Mouse (Mus musculus): ENCODE results near the gene Synj2. TPM values are rescaled to one million over a fixed set of nuclear protein-coding genes. Genes with fewer than 3 reads are reported as not detected.
A peak's percentile ranks its signal among the peaks of the same experiment; 100 is the strongest.

Gene Synj2
- polyA plus RNA-seq, 1 experiment from 2014 or later, result 2.5 TPM

DNA sequence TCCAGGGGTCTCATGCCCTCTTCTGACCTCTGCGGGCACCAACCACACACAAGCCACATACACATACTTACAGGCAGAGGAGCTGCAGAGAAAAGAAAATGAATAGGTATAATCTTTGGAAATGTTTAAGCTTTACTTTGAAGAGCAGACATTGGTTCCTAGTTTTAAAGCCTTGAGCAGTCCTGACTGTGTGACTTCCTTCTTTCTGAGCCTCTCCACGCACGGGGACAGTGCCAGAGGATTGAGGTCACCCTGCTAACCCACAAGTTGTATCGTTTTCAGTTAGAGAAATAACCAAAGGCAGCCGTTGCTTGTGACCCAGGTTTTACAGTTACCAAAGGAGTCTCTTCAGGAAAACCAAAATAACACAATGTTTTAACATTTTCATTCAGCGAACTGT is 12.0 kb upstream of the Synj2 start:
- Histone ChIP-seq H3K9ac (replicated peaks; ENCODE audit: low read depth, low read length) (no peak overlapping the region), H3K4me3 (replicated peaks; ENCODE audit: low read length) (no peak overlapping the region), H3K36me3 (ENCODE audit: control insufficient read depth, insufficient read depth) (no peaks in the 10 kb centered on the region), H3K27ac (ENCODE audit: low read length) (no peak overlapping the region), H3K9me3 (ENCODE audit: control insufficient read depth, low read length) (no peaks in the 10 kb centered on the region), H3K4me2 (ENCODE audit: low read length) (no peak overlapping the region), H3K4me1 (replicated peaks; ENCODE audit: control insufficient read depth, insufficient read depth, low read length) (peaks cover 6% of the 10 kb centered on the region), H3K27me3 (replicated peaks; ENCODE audit: control insufficient read depth, insufficient read depth, low read length) (no peaks in the 10 kb centered on the region)
- 90% methylated on average over 6 of the region's 6 CpGs for WGBS
- no peak for ATAC-seq

DNA sequence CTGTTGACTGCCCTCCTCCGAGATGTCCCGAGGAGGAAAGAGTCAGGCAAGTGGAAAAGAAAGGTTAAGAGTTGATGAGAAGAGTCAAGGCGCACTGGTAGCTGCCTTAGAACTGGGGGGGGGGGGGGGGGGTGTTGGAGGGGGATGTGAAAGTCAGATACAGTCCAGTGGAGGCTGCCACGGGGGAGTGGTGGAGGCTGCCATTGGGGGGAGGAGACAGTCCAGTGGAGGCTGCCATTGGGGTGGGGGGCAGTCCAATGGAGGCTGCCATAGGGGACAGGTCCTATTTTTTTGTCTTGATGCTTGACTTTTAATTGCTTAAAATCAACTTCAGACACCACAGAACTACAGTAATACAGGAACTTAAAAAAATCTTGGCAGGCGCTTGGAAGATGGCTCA is 8.9 kb upstream of the Synj2 start:
- Histone ChIP-seq H3K36me3 (ENCODE audit: control insufficient read depth, insufficient read depth) (no peaks in the 10 kb centered on the region), H3K4me2 (ENCODE audit: low read length) (no peak overlapping the region), H3K9me3 (ENCODE audit: control insufficient read depth, low read length) (no peaks in the 10 kb centered on the region), H3K4me1 (replicated peaks; ENCODE audit: control insufficient read depth, insufficient read depth, low read length) (peaks cover 9% of the 10 kb centered on the region), H3K4me3 (replicated peaks; ENCODE audit: low read length) (no peak overlapping the region), H3K9ac (replicated peaks; ENCODE audit: low read depth, low read length) (no peak overlapping the region), H3K27me3 (replicated peaks; ENCODE audit: control insufficient read depth, insufficient read depth, low read length) (no peaks in the 10 kb centered on the region), H3K27ac (ENCODE audit: low read length) (no peak overlapping the region)
- 86% methylated on average over 5 of the region's 5 CpGs for whole genome bisulfite sequencing
- ATAC-seq, result no peak

DNA sequence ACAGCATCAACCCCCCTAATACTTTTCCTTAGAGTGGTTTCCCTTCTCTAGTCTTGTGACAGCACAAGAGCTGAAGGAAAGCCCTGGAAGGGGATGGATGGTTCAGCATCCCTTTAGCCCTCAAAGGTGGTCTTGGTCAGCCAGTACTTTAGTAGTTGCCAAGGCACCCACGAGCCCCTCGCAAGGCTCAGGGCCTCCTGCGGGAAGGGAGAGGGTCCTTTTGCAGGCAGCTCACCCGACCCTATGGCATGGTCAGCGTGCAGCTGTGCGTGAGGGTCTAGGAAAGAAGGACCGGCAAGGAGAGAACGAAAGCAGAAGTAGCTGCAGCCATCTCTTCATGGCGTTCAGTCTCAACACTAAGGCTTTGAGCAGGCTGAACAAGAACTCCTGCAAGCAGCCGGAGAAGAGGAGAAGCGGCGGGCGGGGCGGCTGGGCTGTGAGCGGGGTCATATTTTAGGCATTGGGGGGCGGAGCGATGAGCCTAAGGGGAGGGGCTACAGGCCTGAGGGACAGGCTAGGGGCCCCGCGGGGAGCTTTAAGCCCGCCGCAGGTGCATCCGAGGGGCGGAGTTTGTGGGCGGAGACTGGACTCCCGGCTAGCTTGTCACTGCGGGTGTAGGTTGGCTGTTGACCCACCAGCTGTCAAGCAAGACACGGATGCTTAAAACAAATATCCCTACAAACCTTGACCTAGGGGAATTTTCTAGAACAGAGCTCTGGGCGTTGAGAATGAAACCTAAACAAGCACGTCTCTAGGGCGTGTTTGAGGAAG is 6.3 kb upstream of the Synj2 start:
- Histone ChIP-seq H3K36me3 (ENCODE audit: control insufficient read depth, insufficient read depth) (no peaks in the 10 kb centered on the region), H3K9ac (replicated peaks; ENCODE audit: low read depth, low read length) (peak overlapping the region; percentile 38), H3K27me3 (replicated peaks; ENCODE audit: control insufficient read depth, insufficient read depth, low read length) (peaks cover under 1% of the 10 kb centered on the region; the same call in 1 of the 2 replicates), H3K4me3 (replicated peaks; ENCODE audit: low read length) (peak overlapping the region; percentile 37), H3K4me1 (replicated peaks; ENCODE audit: control insufficient read depth, insufficient read depth, low read length) (peaks cover 9% of the 10 kb centered on the region), H3K4me2 (ENCODE audit: low read length) (peak overlapping the region; percentile 57), H3K9me3 (ENCODE audit: control insufficient read depth, low read length) (no peaks in the 10 kb centered on the region), H3K27ac (ENCODE audit: low read length) (no peak overlapping the region)
- ATAC-seq, result peak; percentile 78
- under 1% methylated on average over 27 of the region's 30 CpGs for WGBS

DNA sequence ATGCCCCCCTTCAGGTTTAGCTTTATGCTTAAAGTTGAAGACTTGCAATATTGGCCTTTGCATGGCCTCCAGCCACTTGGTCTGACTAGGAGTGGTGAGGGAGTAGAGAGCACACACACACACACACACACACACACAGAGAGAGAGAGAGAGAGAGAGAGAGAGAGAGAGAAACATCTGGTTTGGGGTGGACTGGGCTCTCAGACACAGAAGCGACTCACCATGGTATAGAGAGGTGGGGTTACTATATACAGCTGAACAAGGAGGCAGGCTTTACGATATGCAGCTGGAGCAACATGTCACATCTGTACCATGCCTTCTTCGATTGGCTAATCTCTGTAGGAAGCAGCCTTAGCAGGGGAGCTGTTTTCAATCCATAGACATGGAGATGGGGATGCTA is 5.4 kb upstream of the Synj2 start:
- 64% methylated on average over 3 of the region's 3 CpGs for WGBS
- H3K4me1 ChIP-seq (replicated peaks; ENCODE audit: control insufficient read depth, insufficient read depth, low read length), result peaks cover 10% of the 10 kb centered on the region
- H3K27me3 ChIP-seq (replicated peaks; ENCODE audit: control insufficient read depth, insufficient read depth, low read length), result peaks cover 7% of the 10 kb centered on the region
- no peak overlapping the region for H3K27ac ChIP-seq (ENCODE audit: low read length)
- H3K4me3 ChIP-seq (replicated peaks; ENCODE audit: low read length), result no peak overlapping the region
- no peak for ATAC-seq
- no peaks in the 10 kb centered on the region for H3K36me3 ChIP-seq (ENCODE audit: control insufficient read depth, insufficient read depth)
- H3K9me3 ChIP-seq (ENCODE audit: control insufficient read depth, low read length), result no peaks in the 10 kb centered on the region
- H3K9ac ChIP-seq (replicated peaks; ENCODE audit: low read depth, low read length), result no peak overlapping the region
- no peak overlapping the region for H3K4me2 ChIP-seq (ENCODE audit: low read length)

DNA sequence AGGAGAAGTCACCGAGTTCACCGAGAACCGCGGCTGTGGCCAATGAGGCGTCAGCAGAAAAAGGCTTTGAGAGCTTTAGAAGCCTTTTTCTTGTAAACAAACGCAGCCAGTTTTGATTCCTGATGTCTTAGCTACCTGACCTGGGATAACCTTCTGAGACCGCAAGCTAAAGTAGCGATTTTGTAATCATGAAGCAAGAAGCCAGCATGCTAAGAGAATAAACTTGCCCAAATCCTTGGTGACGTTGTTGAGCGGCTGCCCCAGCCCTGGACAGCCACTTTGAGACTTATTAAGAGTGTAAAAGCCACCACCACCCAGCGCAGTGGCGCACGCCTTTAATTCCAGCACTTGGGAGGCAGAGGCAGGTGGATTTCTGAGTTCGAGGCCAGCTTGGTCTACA is 4.8 kb upstream of the Synj2 start:
- H3K4me1 ChIP-seq (replicated peaks; ENCODE audit: control insufficient read depth, insufficient read depth, low read length), result peaks cover 13% of the 10 kb centered on the region
- whole genome bisulfite sequencing, result 52% methylated on average over 14 of the region's 14 CpGs
- H3K9me3 ChIP-seq (ENCODE audit: control insufficient read depth, low read length), result no peaks in the 10 kb centered on the region
- H3K4me2 ChIP-seq (ENCODE audit: low read length), result no peak overlapping the region
- no peak overlapping the region for H3K4me3 ChIP-seq (replicated peaks; ENCODE audit: low read length)
- H3K9ac ChIP-seq (replicated peaks; ENCODE audit: low read depth, low read length), result no peak overlapping the region
- no peak overlapping the region for H3K27ac ChIP-seq (ENCODE audit: low read length)
- no peak for ATAC-seq
- H3K27me3 ChIP-seq (replicated peaks; ENCODE audit: control insufficient read depth, insufficient read depth, low read length), result peaks cover 7% of the 10 kb centered on the region
- no peaks in the 10 kb centered on the region for H3K36me3 ChIP-seq (ENCODE audit: control insufficient read depth, insufficient read depth)

DNA sequence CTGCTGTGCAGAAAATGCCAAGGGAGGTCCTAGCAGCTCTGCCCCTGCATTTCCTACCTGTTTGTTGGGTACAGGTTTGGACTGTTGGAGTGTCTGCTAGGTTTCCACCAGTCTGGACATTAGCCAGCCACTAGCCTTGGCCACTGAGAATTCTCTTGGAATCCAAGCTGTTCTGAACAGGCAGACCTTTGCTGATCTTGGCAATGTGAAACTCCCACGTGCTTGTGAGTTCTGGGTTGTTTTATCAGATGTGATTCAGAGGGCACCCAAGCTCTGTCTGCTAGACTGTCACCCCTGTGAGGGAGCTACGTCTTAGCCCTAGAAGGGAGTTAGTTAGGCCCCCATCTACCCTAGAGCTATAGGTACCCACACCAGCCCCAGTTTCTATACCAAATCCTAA is 3.6 kb upstream of the Synj2 start:
- Histone ChIP-seq H3K27ac (ENCODE audit: low read length) (no peak overlapping the region), H3K4me1 (replicated peaks; ENCODE audit: control insufficient read depth, insufficient read depth, low read length) (peaks cover 20% of the 10 kb centered on the region), H3K27me3 (replicated peaks; ENCODE audit: control insufficient read depth, insufficient read depth, low read length) (peaks cover 16% of the 10 kb centered on the region), H3K4me2 (ENCODE audit: low read length) (no peak overlapping the region), H3K4me3 (replicated peaks; ENCODE audit: low read length) (no peak overlapping the region), H3K9ac (replicated peaks; ENCODE audit: low read depth, low read length) (no peak overlapping the region), H3K36me3 (ENCODE audit: control insufficient read depth, insufficient read depth) (no peaks in the 10 kb centered on the region), H3K9me3 (ENCODE audit: control insufficient read depth, low read length) (no peaks in the 10 kb centered on the region)
- WGBS, result 84% methylated on average over 2 of the region's 2 CpGs
- no peak for ATAC-seq

DNA sequence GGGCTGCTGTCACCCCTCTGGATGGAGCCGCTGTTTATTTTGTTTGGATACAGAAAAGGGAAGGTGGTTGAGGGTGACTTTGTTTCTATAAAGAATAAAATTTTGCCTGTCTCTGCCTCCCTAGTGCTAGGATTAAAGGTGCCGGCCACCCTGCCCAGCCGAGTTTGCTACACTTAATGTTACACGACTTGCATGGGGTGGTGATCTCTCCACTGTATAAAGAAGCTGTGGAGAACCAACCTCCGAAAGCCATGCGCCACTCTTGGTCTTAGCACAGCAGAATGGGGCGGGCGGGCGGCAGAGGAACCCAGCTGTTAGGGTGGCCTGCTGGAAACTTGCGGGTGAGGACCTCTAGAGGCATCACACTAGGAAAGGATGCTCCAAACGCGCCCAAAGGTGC is 1.2 kb upstream of the Synj2 start:
- ATAC-seq, result no peak
- H3K27ac ChIP-seq (ENCODE audit: low read length), result no peak overlapping the region
- no peaks in the 10 kb centered on the region for H3K36me3 ChIP-seq (ENCODE audit: control insufficient read depth, insufficient read depth)
- no peak overlapping the region for H3K4me2 ChIP-seq (ENCODE audit: low read length)
- no peak overlapping the region for H3K9ac ChIP-seq (replicated peaks; ENCODE audit: low read depth, low read length)
- peaks cover 14% of the 10 kb centered on the region for H3K4me1 ChIP-seq (replicated peaks; ENCODE audit: control insufficient read depth, insufficient read depth, low read length)
- no peak overlapping the region for H3K4me3 ChIP-seq (replicated peaks; ENCODE audit: low read length)
- H3K9me3 ChIP-seq (ENCODE audit: control insufficient read depth, low read length), result no peaks in the 10 kb centered on the region
- WGBS, result 57% methylated on average over 12 of the region's 12 CpGs
- peaks cover 17% of the 10 kb centered on the region for H3K27me3 ChIP-seq (replicated peaks; ENCODE audit: control insufficient read depth, insufficient read depth, low read length)

DNA sequence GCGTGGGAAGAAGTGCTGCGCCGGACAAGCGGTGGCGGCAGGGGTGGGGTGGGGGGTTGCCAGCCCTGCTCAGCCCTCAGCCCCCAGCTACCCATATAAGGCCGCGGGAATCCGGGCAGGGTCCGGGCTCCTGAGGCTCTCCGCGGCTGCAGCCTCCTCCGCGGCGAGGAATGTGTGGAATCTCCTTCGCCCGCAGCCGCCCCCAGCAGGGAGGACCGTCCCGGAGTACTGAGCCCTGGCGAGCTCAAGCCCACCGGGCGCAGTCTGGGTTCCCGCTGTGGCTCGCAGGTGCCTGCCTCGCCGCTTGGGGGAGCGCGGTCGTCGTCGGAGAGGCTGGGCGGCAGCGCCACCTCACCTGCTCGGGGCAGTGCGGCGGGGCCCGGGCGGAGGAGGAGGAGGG is 288 bp upstream of the Synj2 start:
- Histone ChIP-seq H3K36me3 (ENCODE audit: control insufficient read depth, insufficient read depth) (no peaks in the 10 kb centered on the region), H3K9ac (replicated peaks; ENCODE audit: low read depth, low read length) (peak overlapping the region; percentile 51), H3K27me3 (replicated peaks; ENCODE audit: control insufficient read depth, insufficient read depth, low read length) (peaks cover 17% of the 10 kb centered on the region), H3K9me3 (ENCODE audit: control insufficient read depth, low read length) (no peaks in the 10 kb centered on the region), H3K4me2 (ENCODE audit: low read length) (peak overlapping the region; percentile 84), H3K4me3 (replicated peaks; ENCODE audit: low read length) (peak overlapping the region; percentile 55), H3K27ac (ENCODE audit: low read length) (no peak overlapping the region), H3K4me1 (replicated peaks; ENCODE audit: control insufficient read depth, insufficient read depth, low read length) (peaks cover 11% of the 10 kb centered on the region)
- ATAC-seq, result peak; percentile 94
- WGBS, result 0% methylated on average over 22 of the region's 38 CpGs

DNA sequence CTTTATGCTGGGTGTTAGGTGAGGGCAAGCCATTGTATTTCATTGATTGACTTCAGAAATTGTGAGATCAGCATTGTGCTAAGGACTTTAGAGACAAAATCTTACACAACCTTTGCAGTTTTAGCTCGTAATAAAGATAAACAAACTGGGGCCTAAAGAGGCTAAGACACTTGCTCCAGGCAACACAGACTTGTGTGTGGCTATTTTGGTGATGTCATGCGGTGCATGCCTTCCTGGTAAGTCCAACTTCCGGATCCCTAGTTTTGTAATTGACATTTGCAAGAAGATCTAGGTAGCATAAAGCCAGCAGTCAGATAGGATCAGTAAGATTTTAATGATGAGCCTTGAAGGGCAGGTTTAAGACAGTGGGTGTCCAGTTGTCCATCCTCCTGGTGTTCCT is 1.1 kb downstream of the Synj2 start:
- peaks cover 11% of the 10 kb centered on the region for H3K4me1 ChIP-seq (replicated peaks; ENCODE audit: control insufficient read depth, insufficient read depth, low read length)
- no peak overlapping the region for H3K4me2 ChIP-seq (ENCODE audit: low read length)
- no peak overlapping the region for H3K4me3 ChIP-seq (replicated peaks; ENCODE audit: low read length)
- no peak overlapping the region for H3K9ac ChIP-seq (replicated peaks; ENCODE audit: low read depth, low read length)
- 88% methylated on average over 3 of the region's 3 CpGs for WGBS
- H3K27ac ChIP-seq (ENCODE audit: low read length), result no peak overlapping the region
- peaks cover 17% of the 10 kb centered on the region for H3K27me3 ChIP-seq (replicated peaks; ENCODE audit: control insufficient read depth, insufficient read depth, low read length)
- no peaks in the 10 kb centered on the region for H3K36me3 ChIP-seq (ENCODE audit: control insufficient read depth, insufficient read depth)
- no peaks in the 10 kb centered on the region for H3K9me3 ChIP-seq (ENCODE audit: control insufficient read depth, low read length)
- no peak for ATAC-seq

DNA sequence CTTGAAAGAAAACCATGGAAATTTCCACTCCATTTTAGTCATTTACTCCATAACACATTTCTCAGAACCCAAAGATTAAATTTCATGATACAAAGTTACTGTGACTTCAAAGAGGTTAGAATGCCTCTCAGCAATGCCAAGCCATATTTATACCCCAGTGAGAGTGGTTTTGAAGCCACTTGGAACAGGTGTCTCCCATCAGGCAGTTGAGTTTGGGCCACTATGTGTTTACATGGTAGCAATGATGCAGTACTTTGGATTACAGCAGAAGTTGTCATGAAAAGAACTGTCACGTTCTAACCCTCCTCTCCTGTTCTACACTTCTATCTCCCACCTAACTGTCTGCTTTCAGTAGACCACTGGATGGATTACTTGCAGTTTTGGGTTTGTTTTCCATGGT is 2.0 kb downstream of the Synj2 start:
- H3K36me3 ChIP-seq (ENCODE audit: control insufficient read depth, insufficient read depth), result no peaks in the 10 kb centered on the region
- H3K27me3 ChIP-seq (replicated peaks; ENCODE audit: control insufficient read depth, insufficient read depth, low read length), result peaks cover 17% of the 10 kb centered on the region
- H3K4me1 ChIP-seq (replicated peaks; ENCODE audit: control insufficient read depth, insufficient read depth, low read length), result peaks cover 11% of the 10 kb centered on the region
- WGBS, result 93% methylated on average over 1 of the region's 1 CpGs
- no peak overlapping the region for H3K27ac ChIP-seq (ENCODE audit: low read length)
- ATAC-seq, result no peak
- no peak overlapping the region for H3K4me2 ChIP-seq (ENCODE audit: low read length)
- H3K4me3 ChIP-seq (replicated peaks; ENCODE audit: low read length), result no peak overlapping the region
- H3K9ac ChIP-seq (replicated peaks; ENCODE audit: low read depth, low read length), result no peak overlapping the region
- H3K9me3 ChIP-seq (ENCODE audit: control insufficient read depth, low read length), result no peaks in the 10 kb centered on the region
